Mouse (Mus musculus) limb, embryonic 13.5 days (tissue): ENCODE measurements around the gene Plcb4. TPM values are rescaled to one million over a fixed set of nuclear protein-coding genes. Genes with fewer than 3 reads are reported as not detected.
A peak's percentile ranks its signal among the peaks of the same experiment; 100 is the strongest.
"Not testable (repeated sequence)": the region's sequence is repeated elsewhere in the genome, so short reads cannot be mapped to it uniquely, and the experiment has no call there.

Experiments
- ATAC-seq: fragments of 200-750 bp; cut with Nextera tagmentation; 2 replicates; pipeline ENCODE4 v1.8.0; 2017; ENCODE audit warnings: low read depth, moderate number of reproducible peaks, moderate TSS enrichment; ENCODE audit not compliant: low FRiP score
- H3K27ac ChIP-seq: fragments of 300-500 bp; sonication (generic); 2 replicates; pipeline ENCODE4 v1.5.1; 2015; ENCODE audit warnings: inconsistent platforms, mild to moderate bottlenecking, moderate library complexity
- H3K27me3 ChIP-seq: fragments of 300-500 bp; sonication (generic); 2 replicates; pipeline ENCODE4 v1.6.1; 2015; ENCODE audit warnings: mild to moderate bottlenecking, inconsistent platforms
- H3K36me3 ChIP-seq: fragments of 300-500 bp; sonication (generic); 2 replicates; pipeline ENCODE4 v1.6.1; 2015; ENCODE audit warnings: inconsistent platforms, mild to moderate bottlenecking, moderate library complexity
- H3K4me1 ChIP-seq: fragments of 300-500 bp; sonication (generic); 2 replicates; pipeline ENCODE4 v1.6.1; 2015; ENCODE audit warnings: inconsistent platforms
- H3K4me2 ChIP-seq: fragments of 300-500 bp; sonication (generic); replicated peaks from 2 replicates; pipeline ENCODE4 v1.6.1; 2015; ENCODE audit warnings: inconsistent platforms, mild to moderate bottlenecking, moderate library complexity
- H3K4me3 ChIP-seq: fragments of 300-500 bp; sonication (generic); 2 replicates; pipeline ENCODE4 v1.5.1; 2015; ENCODE audit warnings: moderate library complexity, mild to moderate bottlenecking, inconsistent platforms
- H3K9ac ChIP-seq: fragments of 300-500 bp; sonication (generic); 2 replicates; pipeline ENCODE4 v1.6.1; 2015; ENCODE audit warnings: mild to moderate bottlenecking, inconsistent platforms
- H3K9me3 ChIP-seq: fragments of 300-500 bp; sonication (generic); 2 replicates; pipeline ENCODE4 v1.6.1; 2016; ENCODE audit warnings: inconsistent platforms
- WGBS: fragments of 180-500 bp; shearing (Covaris S2); methylation state at CpG from one replicate; pipeline ENCODE4 v1.1.7; 2015; 5-methylcytosine and 5-hydroxymethylcytosine counted together
- polyA plus RNA-seq: library from polyadenylated mRNA; unstranded; fragments of >200 nt; fragmentation: Nextera tagmentation; extraction: Ambion mirVana; gene quantifications from 2 replicates; pipeline ENCODE4 v1.2.1, GENCODE M21; 2015

Gene Plcb4
- polyA plus RNA-seq, 1 experiment from 2014 or later, result 19.1 TPM

DNA sequence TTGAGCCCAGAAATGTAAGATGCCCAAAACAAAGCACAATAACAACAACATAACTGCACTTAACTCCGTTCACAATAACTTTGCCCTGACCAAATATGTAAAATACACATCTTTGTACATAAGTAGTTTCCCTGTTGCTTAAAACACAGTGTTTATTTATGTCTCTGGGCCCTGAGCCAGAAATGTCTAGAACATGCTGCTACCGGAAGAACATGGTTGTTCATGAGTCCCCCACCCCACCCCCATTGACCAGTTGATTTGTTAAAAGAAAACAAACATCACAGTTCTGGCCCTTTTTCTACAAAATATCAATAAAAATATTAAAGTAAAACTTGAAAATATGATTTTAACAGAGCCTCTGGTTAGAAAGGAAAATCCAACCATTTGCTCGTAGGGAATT is 49.6 kb downstream of the Plcb4 start:
- Histone ChIP-seq H3K9ac (no peak overlapping the region), H3K4me1 (peaks cover 33% of the 10 kb centered on the region), H3K9me3 (no peaks in the 10 kb centered on the region), H3K27me3 (no peaks in the 10 kb centered on the region), H3K4me3 (no peak overlapping the region), H3K36me3 (no peaks in the 10 kb centered on the region), H3K27ac (no peak overlapping the region), H3K4me2 (no peak overlapping the region)
- ATAC-seq, result no peak
- WGBS, result 62% methylated on average over 3 of the region's 3 CpGs

DNA sequence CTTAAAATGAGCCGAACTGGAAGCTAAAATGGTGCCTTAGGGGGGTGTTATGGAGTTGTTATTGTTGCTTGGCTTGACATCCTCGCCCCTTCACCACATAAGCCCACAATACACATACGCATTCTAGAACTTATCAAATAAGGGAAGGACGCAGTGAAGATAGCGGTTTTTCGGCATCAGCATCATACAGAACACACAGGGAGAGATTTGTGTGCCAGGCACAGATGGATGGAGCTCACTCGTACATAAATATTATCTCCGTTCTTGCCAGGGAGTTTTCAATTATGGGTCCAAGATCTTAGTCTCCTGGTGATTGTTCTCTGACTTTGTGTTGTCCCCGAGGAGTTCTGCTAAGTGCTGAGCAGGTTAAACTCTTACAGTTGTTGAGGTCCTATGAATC is 50.0 kb downstream of the Plcb4 start:
- 88% methylated on average over 9 of the region's 9 CpGs for WGBS
- Histone ChIP-seq H3K27me3 (no peaks in the 10 kb centered on the region), H3K4me1 (peaks cover 33% of the 10 kb centered on the region), H3K4me3 (no peak overlapping the region), H3K9ac (no peak overlapping the region), H3K9me3 (no peaks in the 10 kb centered on the region), H3K36me3 (no peaks in the 10 kb centered on the region), H3K27ac (no peak overlapping the region), H3K4me2 (no peak overlapping the region)
- no peak for ATAC-seq

DNA sequence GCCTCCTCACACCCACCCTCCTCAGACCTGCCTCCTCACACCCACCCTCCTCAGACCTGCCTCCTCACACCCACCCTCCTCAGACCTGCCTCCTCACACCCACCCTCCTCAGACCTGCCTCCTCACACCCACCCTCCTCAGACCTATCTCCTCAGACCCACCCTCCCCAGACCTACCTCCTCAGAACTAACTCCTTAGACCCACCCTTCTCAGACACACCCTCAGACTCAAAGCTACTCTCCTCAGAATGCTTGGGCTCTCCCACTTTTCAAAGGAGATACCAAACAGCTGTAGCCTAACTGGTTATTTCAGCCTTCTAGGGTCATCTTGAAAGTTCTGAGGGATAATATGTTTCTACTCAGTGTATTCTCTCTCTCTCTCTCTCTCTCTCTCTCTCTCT is 50.9 kb downstream of the Plcb4 start:
- H3K4me1 ChIP-seq, result peaks cover 33% of the 10 kb centered on the region
- H3K9me3 ChIP-seq, H3K27me3 ChIP-seq, H3K4me3 ChIP-seq, H3K36me3 ChIP-seq, ATAC-seq, H3K9ac ChIP-seq, H3K27ac ChIP-seq, H3K4me2 ChIP-seq: not testable (repeated sequence)

DNA sequence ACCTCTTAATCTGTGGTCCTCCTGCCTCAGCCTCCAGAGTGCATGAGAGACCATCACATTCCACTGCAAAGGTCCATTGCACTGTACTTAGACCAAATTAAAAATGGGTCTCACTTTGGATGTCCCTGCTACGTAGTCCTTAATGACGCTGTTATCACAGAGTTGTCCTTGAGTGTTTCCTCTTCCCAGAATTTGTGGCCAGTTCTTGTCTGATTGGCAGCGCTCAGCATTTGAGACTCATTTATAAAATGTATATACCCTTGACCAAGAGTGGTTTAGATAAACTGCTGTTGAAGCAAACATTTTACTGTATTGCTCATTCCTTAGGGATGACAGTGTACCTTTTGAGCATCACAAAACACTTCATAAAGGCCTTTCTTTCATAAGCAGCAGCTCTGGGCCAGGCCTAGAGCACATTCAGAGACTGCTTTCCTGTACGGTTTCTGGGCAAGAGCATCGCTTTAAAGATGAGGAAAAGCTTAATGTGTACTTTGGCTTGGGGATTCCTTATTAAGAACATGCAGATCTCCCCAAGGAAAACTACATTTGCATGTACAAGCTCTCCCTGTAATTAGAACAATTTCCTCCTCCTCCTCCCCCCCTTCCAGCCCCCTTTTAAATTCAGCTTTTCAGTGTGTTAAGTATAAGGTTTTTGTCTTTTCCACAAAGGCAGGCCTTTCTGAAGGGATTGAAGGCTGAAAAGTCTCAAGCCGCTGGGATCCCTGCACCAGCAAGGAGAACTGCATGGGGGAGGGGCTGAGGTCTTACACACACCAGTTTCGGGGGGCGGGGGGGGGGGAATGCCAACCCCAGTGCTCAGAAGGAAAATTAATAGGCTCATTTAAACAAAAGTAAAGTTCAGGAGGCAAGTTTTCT is 52.5 kb downstream of the Plcb4 start:
- no peak overlapping the region for H3K9ac ChIP-seq
- peak; percentile 85 for ATAC-seq
- no peaks in the 10 kb centered on the region for H3K36me3 ChIP-seq
- no peaks in the 10 kb centered on the region for H3K27me3 ChIP-seq
- H3K9me3 ChIP-seq, result no peaks in the 10 kb centered on the region
- H3K4me1 ChIP-seq, result peaks cover 33% of the 10 kb centered on the region
- peak overlapping the region; percentile 52 for H3K4me2 ChIP-seq
- 36% methylated on average over 8 of the region's 8 CpGs for WGBS
- H3K27ac ChIP-seq, result peak overlapping the region; percentile 39; the same call in 1 of the 2 replicates
- H3K4me3 ChIP-seq, result peak overlapping the region; percentile 19; the same call in 1 of the 2 replicates

DNA sequence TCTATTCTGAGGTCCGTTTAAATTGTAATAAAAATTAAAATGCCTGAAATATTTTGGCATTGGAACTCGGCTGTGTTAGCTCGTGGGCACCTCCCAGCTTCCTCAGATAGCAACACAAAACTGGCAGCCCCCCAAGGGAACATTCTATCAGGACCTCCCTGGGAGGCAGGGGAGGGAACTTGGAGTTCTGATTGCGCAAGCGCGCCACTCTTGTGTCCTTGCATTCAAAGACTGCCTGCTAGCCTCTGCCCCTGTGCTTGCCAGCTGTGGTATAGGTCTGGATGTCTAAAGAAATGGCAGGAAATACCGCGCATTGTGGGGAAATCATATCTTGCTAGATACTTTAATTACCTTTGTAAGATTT is 53.1 kb downstream of the Plcb4 start:
- peak; percentile 78 for ATAC-seq
- Histone ChIP-seq H3K9ac (no peak overlapping the region), H3K27ac (peak overlapping the region; percentile 39; the same call in 1 of the 2 replicates), H3K27me3 (no peaks in the 10 kb centered on the region), H3K9me3 (no peaks in the 10 kb centered on the region), H3K4me3 (peak overlapping the region; percentile 19; the same call in 1 of the 2 replicates), H3K4me1 (peaks cover 37% of the 10 kb centered on the region), H3K36me3 (no peaks in the 10 kb centered on the region), H3K4me2 (peak overlapping the region; percentile 52)
- WGBS, result 16% methylated on average over 8 of the region's 8 CpGs

DNA sequence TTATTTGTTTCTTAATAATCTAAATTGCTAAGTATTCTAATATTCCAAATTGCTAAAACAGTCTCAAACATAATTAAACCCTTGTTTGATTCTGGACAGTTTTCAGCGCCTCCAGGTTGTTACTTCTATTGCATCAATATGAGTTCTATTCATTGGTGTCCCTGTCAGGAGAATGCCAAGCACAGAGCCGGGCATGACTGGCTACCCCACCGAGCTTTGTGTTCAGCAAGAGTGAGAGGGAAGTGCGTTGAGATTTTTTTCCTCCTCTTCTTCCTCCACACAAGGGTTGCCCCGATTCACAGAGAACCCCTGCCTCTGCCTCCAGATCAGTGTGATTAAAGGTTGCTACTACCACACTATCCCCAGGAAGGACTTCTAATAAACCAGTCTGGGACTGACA is 53.5 kb downstream of the Plcb4 start:
- 38% methylated on average over 5 of the region's 5 CpGs for WGBS
- Histone ChIP-seq H3K27me3 (no peaks in the 10 kb centered on the region), H3K9me3 (no peaks in the 10 kb centered on the region), H3K36me3 (no peaks in the 10 kb centered on the region), H3K4me2 (peak overlapping the region; percentile 52; the same call in 1 of the 2 replicates), H3K4me1 (peaks cover 41% of the 10 kb centered on the region), H3K27ac (no peak overlapping the region), H3K9ac (no peak overlapping the region), H3K4me3 (no peak overlapping the region)
- ATAC-seq, result no peak

DNA sequence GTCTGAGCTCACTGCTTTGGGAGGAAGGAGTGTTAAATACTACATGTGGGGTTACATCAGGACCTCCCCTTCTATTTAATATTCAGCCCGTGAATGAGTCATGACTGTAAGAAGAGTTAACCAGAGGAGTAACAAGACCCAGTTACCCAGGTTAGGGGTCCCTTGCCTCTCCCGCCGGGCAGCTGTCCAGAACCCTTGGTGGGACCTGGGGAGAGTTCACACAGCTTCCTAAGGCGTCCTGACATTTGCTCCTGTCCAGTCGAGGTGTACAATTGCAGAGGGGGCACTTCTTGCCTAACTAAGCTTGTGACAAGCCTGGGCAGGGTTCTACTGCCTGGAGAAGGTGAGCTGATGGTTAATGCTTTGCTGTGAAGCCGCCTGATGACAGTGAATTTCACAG is 54.1 kb downstream of the Plcb4 start:
- ATAC-seq, result no peak
- H3K4me2 ChIP-seq, result no peak overlapping the region
- WGBS, result 44% methylated on average over 6 of the region's 6 CpGs

DNA sequence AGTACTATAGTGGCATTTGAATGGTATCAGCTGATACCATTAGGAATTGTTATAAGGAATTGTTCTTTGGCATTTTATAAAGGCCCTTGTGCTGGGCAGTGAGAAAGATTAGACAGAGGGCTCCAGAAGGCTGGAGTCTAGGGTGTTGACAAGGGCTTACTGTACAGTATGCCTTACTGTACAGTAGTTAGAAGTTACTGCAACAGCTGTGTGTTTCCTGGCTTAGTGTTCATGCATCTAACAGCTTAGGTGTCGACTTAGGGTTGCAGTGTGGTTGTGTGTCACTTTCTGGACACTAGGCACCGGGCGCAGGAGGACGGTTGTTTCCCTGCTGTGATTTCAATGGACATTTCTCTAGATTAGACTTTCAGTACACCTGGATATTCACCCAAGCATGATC is 57.4 kb downstream of the Plcb4 start:
- ATAC-seq, result no peak
- WGBS, result 79% methylated on average over 4 of the region's 4 CpGs
- Histone ChIP-seq H3K4me1 (peaks cover 37% of the 10 kb centered on the region), H3K27ac (no peak overlapping the region), H3K9me3 (no peaks in the 10 kb centered on the region), H3K27me3 (no peaks in the 10 kb centered on the region), H3K36me3 (no peaks in the 10 kb centered on the region), H3K4me3 (no peak overlapping the region), H3K4me2 (no peak overlapping the region), H3K9ac (no peak overlapping the region)

More for the DNA sequence above, 54.1 kb downstream of the Plcb4 start:
- Histone ChIP-seq H3K4me1 (peaks cover 46% of the 10 kb centered on the region), H3K27ac (no peak overlapping the region), H3K27me3 (no peaks in the 10 kb centered on the region), H3K4me3 (no peak overlapping the region), H3K9me3 (no peaks in the 10 kb centered on the region), H3K9ac (no peak overlapping the region), H3K36me3 (no peaks in the 10 kb centered on the region)

DNA sequence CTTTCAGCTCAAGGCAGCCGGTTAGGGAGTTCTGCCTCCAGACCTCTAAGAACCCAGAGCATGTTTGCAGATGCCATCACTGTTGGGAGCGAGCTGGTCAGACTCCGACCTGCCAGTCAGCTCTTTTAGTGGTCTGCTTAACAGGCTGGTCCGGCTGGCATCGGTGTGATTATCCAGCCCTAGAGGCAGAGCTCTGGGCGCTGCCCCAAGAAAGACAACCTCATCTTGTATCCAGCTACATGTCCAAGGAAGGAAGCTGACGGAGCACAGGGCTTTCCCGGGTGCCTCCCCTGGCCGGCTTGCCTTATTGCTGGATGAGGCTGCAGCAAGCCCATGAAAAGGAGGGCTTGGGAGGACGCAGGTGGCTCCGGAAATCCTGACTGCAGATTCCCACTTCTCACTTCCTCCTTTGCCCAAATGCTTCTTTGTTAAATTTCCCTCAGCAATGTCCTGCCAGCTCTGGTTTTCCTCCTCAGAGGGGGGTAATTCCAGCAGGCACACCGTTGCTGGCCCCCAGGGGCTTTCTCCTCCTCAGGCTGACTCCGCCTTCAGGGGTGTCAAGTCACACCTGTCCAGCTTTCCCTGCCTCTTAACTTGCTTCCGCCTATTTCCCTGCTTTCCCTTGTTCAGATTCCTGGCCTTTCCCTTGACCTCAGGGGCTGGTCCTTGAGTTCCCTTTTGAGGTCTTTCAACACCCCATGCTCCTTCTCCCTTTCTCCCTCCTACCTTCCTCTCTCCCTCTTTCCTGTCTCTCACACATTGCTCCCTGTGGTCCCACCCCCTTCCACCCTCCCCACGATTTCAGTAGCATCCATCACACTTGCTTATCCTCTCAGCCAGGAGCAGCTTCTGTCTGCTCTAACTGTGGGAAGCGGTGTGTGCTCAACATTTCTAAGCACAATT is 58.7 kb downstream of the Plcb4 start:
- no peaks in the 10 kb centered on the region for H3K27me3 ChIP-seq
- no peak overlapping the region for H3K27ac ChIP-seq
- peak overlapping the region; percentile 5; the same call in 1 of the 2 replicates for H3K9ac ChIP-seq
- no peak for ATAC-seq
- no peaks in the 10 kb centered on the region for H3K9me3 ChIP-seq
- H3K4me1 ChIP-seq, result peaks cover 24% of the 10 kb centered on the region
- 12% methylated on average over 16 of the region's 16 CpGs for WGBS
- peak overlapping the region; percentile 56 for H3K4me2 ChIP-seq
- H3K4me3 ChIP-seq, result peak overlapping the region; percentile 7
- H3K36me3 ChIP-seq, result no peaks in the 10 kb centered on the region

DNA sequence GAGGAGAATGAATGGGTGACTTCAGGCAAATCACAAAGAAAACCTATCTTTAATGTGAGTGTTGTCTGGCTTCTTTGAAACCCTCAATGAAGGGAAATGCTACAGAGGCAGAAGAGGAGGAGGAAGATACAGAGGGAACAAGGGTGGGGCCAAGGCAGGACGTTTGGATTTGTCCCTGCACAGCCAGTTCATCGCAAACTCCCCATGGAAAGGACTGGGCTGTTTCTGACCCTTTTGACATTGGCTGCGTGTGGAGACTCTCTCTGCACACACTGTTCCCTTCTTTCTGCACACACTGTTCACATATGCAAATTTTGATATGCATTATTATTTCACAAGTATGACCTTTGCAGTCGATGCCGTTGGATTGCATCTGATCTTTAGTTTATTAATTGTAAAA is 63.3 kb downstream of the Plcb4 start:
- Histone ChIP-seq H3K4me2 (no peak overlapping the region), H3K27ac (no peak overlapping the region), H3K9me3 (no peaks in the 10 kb centered on the region), H3K9ac (no peak overlapping the region), H3K4me1 (peaks cover 12% of the 10 kb centered on the region), H3K36me3 (no peaks in the 10 kb centered on the region), H3K27me3 (no peaks in the 10 kb centered on the region), H3K4me3 (no peak overlapping the region)
- 73% methylated on average over 5 of the region's 5 CpGs for WGBS
- ATAC-seq, result no peak

DNA sequence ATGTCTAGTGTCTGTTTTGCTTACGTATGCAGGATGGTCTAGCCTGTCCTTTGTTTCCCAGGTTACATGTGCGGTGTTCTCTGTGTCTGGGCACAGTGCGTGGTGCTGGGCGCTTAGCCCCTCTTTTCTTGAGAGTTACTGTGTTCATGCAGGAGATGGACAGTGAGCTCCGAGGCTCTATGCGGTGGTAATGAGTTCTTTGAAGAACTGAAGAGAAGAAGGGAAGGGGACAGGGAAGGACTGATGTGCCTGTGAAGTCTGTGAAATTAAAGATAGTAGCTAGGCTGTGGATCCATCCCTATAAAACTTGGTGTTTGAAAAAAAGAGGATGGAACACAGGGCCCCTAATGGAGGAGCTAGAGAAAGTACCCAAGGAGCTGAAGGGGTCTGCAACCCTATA is 64.6 kb downstream of the Plcb4 start:
- no peak overlapping the region for H3K4me2 ChIP-seq
- H3K4me1 ChIP-seq, result no peaks in the 10 kb centered on the region
- no peak overlapping the region for H3K4me3 ChIP-seq
- H3K36me3 ChIP-seq, result no peaks in the 10 kb centered on the region
- WGBS, result 92% methylated on average over 6 of the region's 6 CpGs
- no peaks in the 10 kb centered on the region for H3K9me3 ChIP-seq
- no peak overlapping the region for H3K27ac ChIP-seq
- no peaks in the 10 kb centered on the region for H3K27me3 ChIP-seq
- ATAC-seq, result no peak
- H3K9ac ChIP-seq, result no peak overlapping the region

DNA sequence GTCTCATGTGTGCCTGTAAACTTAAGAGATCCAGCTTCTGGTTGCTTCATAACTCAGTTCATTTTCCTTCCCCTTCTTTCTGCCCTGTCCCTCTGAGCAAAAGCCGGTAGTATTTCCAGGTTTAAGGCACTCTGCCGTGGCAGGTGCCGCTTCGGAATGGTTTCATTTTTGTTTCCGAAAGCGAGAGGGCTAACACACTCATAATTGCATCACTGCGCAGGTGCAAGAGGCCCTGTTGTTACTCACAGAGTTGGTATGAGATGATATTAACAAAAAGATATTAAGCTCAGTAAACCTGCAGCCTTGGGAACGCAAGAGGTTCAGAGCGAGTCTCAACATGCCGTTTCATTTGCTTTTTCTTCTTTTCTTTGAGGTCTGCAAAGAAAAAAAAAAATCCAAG is 65.7 kb downstream of the Plcb4 start:
- no peak overlapping the region for H3K4me2 ChIP-seq
- no peaks in the 10 kb centered on the region for H3K27me3 ChIP-seq

More for the DNA sequence above, 65.7 kb downstream of the Plcb4 start:
- Histone ChIP-seq H3K36me3 (no peaks in the 10 kb centered on the region), H3K4me3 (no peak overlapping the region), H3K9ac (no peak overlapping the region), H3K27ac (no peak overlapping the region), H3K4me1 (no peaks in the 10 kb centered on the region), H3K9me3 (no peaks in the 10 kb centered on the region)
- WGBS, result 72% methylated on average over 10 of the region's 10 CpGs
- no peak for ATAC-seq
